Mouse (Mus musculus) heart, adult 2 months (tissue): ENCODE results near the gene Pnpo. TPM values are rescaled to one million over a fixed set of nuclear protein-coding genes. Genes with fewer than 3 reads are reported as not detected.

Experiments
- DNase-seq, 2 experiments: peaks; one replicate each; pipeline ENCODE4 v3.0.0; 2021
- H3K27ac ChIP-seq: fragments of 200-600 bp; 2 replicates; pipeline ENCODE4 v1.8.1; 2022
- H3K27me3 ChIP-seq: fragments of 200-500 bp; 2 replicates; pipeline ENCODE4 v1.6.1; 2012; ENCODE audit warnings: mild to moderate bottlenecking, low read length, inconsistent platforms, mixed read lengths; ENCODE audit not compliant: control insufficient read depth, insufficient read depth
- H3K36me3 ChIP-seq: fragments of 200-500 bp; 2 replicates; pipeline ENCODE4 v1.6.1; 2012; ENCODE audit warnings: low read length, inconsistent platforms; ENCODE audit not compliant: control insufficient read depth, insufficient read depth
- H3K4me1 ChIP-seq: fragments of 200-500 bp; 2 replicates; pipeline ENCODE4 v1.6.1; 2011; ENCODE audit warnings: low read length; ENCODE audit not compliant: control insufficient read depth, insufficient read depth
- H3K4me3 ChIP-seq: fragments of 200-600 bp; 2 replicates; pipeline ENCODE4 v1.8.1; 2022
- H3K79me2 ChIP-seq: fragments of 200-500 bp; replicated peaks from 2 replicates; pipeline ENCODE4 v1.6.1; 2012; ENCODE audit warnings: mild to moderate bottlenecking, inconsistent platforms, low read length, moderate library complexity, mixed read lengths; ENCODE audit not compliant: control insufficient read depth, insufficient read depth
- H3K9ac ChIP-seq: fragments of 200-500 bp; 2 replicates; pipeline ENCODE4 v1.6.1; 2012; ENCODE audit warnings: low read depth, mild to moderate bottlenecking, control low read depth, inconsistent platforms, low read length, mixed read lengths
- CTCF ChIP-seq: fragments of 200-600 bp; IDR thresholded peaks from 2 replicates; pipeline ENCODE4 v1.8.1; 2022; ENCODE audit warnings: antibody characterized with exemption, mild to moderate bottlenecking, moderate library complexity
- EP300 ChIP-seq: fragments of 200-500 bp; IDR thresholded peaks from 2 replicates; pipeline ENCODE4 v1.6.1; 2011; ENCODE audit warnings: low read depth, low read length, control low read depth; ENCODE audit not compliant: insufficient read depth
- POLR2A ChIP-seq: fragments of 200-500 bp; IDR thresholded peaks from 2 replicates; pipeline ENCODE4 v1.6.1; 2011; ENCODE audit warnings: mild to moderate bottlenecking, low read depth, low read length, control low read depth; ENCODE audit not compliant: insufficient read depth
- WGBS: fragments of 180-500 bp; shearing (Covaris S2); methylation state at CpG from one replicate; pipeline ENCODE4 v1.1.7; 2018; 5-methylcytosine and 5-hydroxymethylcytosine counted together
- intact Hi-C: fragments of 180-260 bp; cut with DNase I; formaldehyde crosslinking; loops from one replicate; pipeline ENCODE4 v1.15.1; 2025
- polyA plus RNA-seq: library from polyadenylated mRNA; depleted of rRNA; stranded (reverse); fragments of >200 nt; gene quantifications from 2 replicates; pipeline ENCODE4 v1.2.3, GENCODE M21; 2012
- total RNA-seq, 2 experiments: library from RNA; stranded (reverse); gene quantifications; 2 replicates each; pipeline ENCODE4 v1.2.3; 2021

The Pnpo gene
- total and polyA plus RNA-seq, 3 experiments: 12.9 to 22.0 (median 13.0) TPM

DNA sequence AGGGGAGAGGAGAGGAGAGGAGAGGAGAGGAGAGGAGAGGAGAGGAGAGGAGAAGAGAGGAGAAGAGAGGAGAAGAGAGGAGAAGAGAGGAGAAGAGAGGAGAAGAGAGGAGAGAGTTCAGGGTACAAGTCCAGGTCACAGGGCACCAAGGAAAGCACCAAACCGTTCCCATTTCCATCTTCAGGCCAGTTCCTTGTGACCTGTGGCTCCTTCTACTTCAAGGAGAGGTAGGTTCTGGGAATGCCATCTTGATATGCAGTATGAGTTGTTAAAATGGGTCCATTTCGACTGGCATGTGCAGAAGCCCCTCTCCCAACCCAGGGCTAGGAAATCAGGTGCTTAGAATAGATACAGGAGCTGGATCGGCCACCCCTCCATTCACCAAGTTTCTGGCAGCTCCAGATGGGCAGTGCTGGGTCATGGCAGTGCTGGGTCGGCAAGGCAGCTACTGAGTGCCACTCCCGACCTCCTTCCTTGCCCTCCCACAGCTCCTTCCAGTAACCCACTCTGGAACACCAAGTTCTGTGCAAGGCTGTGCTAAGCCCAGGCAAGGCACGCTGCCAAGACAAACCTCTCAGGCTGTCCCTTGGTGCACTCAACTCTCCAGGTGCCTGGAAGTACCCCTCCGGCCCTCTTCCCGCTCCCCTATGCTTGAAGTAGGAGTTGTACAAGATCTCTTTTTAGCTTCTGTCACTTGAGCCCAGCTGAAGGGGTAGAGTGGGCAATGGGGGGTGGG, 12.3 kb downstream of the Pnpo start:
- Histone ChIP-seq H3K9ac (no peak overlapping the region), H3K36me3 (no peaks in the 10 kb centered on the region), H3K4me3 (no peak overlapping the region), H3K27ac (no peak overlapping the region), H3K4me1 (peaks cover 2% of the 10 kb centered on the region; the same call in 1 of the 2 replicates), H3K79me2 (no peaks in the 10 kb centered on the region), H3K27me3 (peaks cover 3% of the 10 kb centered on the region; the same call in 1 of the 2 replicates)
- WGBS: 42% methylated on average over 8 of the region's 8 CpGs
- intact Hi-C loops: no loop called here
- TF ChIP-seq CTCF (no peak), POLR2A (no peak), EP300 (no peak)
- DNase-seq: peak in 1 of 2 experiments; percentile 44

DNA sequence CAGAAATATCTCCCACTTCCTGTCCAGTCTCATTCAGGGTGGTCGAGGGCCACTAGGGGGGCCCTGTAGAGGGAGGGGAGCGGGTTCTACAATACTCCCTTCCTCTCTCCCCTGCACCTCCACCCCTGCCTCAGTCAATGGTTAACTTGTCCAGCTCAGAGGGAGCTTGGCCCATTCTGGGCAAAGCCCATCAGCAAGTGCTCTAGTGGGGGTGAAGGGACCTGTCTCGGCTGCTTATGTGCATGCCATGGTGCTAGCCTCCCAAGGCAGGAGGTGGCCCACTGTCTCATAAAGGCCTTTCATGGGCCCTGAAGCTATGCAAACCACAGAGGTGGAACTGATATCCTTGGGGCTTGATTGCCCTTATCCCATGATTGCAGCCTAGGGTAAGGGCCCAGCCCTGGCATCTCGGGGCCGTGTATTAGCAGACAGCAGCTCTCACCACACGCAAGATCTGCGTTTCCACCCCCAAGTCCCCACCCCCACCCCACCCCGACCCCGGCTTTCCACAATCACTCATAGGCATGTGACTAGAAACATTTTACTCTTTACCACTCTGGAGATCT, 13.9 kb downstream of the Pnpo start:
- TF ChIP-seq POLR2A (no peak), CTCF (no peak), EP300 (no peak)
- Histone ChIP-seq H3K79me2 (no peaks in the 10 kb centered on the region), H3K27me3 (peaks cover 3% of the 10 kb centered on the region; the same call in 1 of the 2 replicates), H3K27ac (no peak overlapping the region), H3K36me3 (no peaks in the 10 kb centered on the region), H3K4me1 (peaks cover 2% of the 10 kb centered on the region; the same call in 1 of the 2 replicates), H3K4me3 (no peak overlapping the region), H3K9ac (no peak overlapping the region)
- no peak for DNase-seq
- intact Hi-C loops: no loop called here
- 64% methylated on average over 9 of the region's 9 CpGs for WGBS

DNA sequence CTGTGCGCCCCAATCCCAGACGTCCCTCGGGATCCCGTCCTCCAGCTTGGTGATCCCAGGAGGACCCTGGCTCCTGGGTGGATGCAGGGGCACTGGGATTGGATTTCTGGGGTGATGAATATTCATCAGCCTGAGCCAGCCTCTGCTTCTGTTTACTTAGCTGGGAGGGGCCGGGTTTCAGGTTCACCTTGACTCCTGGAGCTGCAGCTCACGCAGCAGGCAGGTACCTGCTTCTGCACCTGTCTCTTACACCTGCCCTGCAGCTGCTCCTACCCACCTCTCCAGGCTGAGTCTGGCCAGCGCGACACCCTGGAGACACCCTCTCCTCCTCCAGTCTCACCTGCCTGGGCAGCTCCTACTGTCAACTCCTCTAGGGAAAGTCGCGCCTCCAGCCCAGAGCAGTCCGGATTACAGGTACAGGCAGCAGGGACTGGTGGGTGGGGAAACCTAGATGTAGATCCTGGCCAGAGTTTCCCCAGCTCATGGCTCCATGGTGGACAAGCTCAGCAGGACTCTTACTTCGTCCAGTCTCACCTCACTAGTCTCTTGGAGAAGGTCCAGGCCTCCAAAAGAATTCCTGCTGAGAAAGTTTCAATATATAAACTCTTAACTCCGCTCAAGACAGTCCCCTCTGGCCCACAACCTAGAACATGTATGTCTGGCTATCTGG, 14.6 kb downstream of the Pnpo start:
- Histone ChIP-seq H3K27ac (no peak overlapping the region), H3K4me3 (no peak overlapping the region), H3K27me3 (peaks cover 3% of the 10 kb centered on the region; the same call in 1 of the 2 replicates), H3K9ac (no peak overlapping the region), H3K4me1 (peaks cover 2% of the 10 kb centered on the region; the same call in 1 of the 2 replicates), H3K36me3 (no peaks in the 10 kb centered on the region), H3K79me2 (no peaks in the 10 kb centered on the region)
- WGBS: 25% methylated on average over 13 of the region's 13 CpGs
- no peak for DNase-seq
- TF ChIP-seq CTCF (no peak), EP300 (no peak), POLR2A (no peak)
- intact Hi-C loops: no loop called here

DNA sequence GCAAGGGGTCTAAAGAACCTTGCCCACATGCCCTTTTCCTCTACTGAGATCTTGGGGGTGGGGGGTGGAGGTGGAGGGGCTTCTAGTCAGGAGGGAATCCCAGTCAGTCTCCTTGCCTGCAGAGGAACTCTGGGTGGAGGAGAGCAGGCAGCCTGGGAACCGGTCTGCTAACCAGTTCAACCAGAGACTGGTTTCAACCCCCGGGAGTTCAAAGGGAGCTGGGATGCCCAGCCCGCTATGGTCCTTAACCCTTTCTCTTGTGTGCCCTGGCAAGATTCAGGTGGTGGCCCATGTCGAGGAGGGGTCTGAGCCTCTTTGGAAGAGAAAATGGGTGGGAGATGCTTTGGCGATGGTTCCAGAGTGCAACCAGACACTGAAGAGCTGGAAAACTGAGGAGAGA, 15.1 kb downstream of the Pnpo start:
- Histone ChIP-seq H3K4me1 (no peaks in the 10 kb centered on the region), H3K27me3 (peaks cover 3% of the 10 kb centered on the region; the same call in 1 of the 2 replicates), H3K9ac (no peak overlapping the region), H3K4me3 (no peak overlapping the region), H3K79me2 (no peaks in the 10 kb centered on the region), H3K27ac (no peak overlapping the region), H3K36me3 (no peaks in the 10 kb centered on the region)
- DNase-seq: no peak
- intact Hi-C loops: no loop called here
- 9% methylated on average over 5 of the region's 5 CpGs for WGBS
- TF ChIP-seq CTCF: no peak
- no peak for TF ChIP-seq POLR2A
- no peak for TF ChIP-seq EP300

DNA sequence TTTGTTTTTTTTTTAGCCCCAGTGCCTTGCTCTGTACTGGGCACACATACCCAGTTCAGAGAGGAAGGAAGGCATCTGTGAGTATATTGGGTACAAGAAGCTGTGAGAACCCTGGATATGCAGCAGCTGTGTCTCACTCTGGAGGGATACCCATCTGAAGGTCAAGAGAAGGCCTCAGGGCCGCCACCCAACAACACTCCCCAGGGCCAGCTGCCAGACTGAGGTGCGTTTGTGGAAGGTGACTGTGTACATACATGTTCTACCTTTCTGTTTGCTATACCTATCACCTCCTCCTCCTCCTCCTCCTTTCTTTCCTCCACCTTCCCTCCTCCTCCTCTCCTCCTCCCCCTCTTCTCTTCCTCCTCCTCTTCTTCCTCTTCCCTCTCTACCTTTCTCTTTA, 15.7 kb downstream of the Pnpo start, which contains the start of gene Prr15l:
Gene Prr15l (plus strand): TSS at position 17 of the 400 bp plus-strand sequence.
- Histone ChIP-seq H3K79me2 (no peaks in the 10 kb centered on the region), H3K27ac (no peak within 1 kb of the TSS), H3K4me3 (no peak within 1 kb of the TSS), H3K27me3 (peaks cover 3% of the 10 kb centered on the region; the same call in 1 of the 2 replicates), H3K9ac (no peak within 1 kb of the TSS), H3K36me3 (no peaks in the 10 kb centered on the region), H3K4me1 (no peaks in the 10 kb centered on the region)
- WGBS: 59% methylated on average over 2 of the region's 2 CpGs
- no peak for TF ChIP-seq CTCF
- no peak for TF ChIP-seq EP300
- TF ChIP-seq POLR2A: no peak
- intact Hi-C loops: no loop called here
- no peak for DNase-seq

DNA sequence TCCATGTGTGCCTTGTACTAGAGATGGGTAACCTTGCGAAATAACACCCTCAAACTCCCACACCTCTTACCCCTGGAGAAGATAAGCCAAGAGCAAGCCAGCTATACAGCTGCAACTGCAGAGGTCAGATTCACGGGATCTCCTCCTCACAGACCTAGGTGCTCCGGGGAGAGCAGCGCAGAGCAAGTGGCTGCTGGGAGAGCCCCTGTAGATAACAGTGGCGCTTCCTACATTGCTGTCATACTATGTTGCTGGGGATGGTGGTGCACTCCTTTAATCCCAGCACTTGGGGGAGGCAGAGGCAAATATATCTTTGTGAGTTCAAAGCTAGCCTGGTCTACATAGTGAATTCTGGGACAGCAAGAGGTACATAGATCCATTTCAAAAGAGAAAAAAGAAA, 17.2 kb downstream of the Pnpo start:
- intact Hi-C loops: no loop called here
- TF ChIP-seq CTCF (no peak), EP300 (no peak), POLR2A (no peak)
- Histone ChIP-seq H3K4me1 (no peaks in the 10 kb centered on the region), H3K36me3 (no peaks in the 10 kb centered on the region), H3K79me2 (no peaks in the 10 kb centered on the region), H3K27ac (no peak overlapping the region), H3K4me3 (no peak overlapping the region), H3K27me3 (peaks cover 3% of the 10 kb centered on the region; the same call in 1 of the 2 replicates), H3K9ac (no peak overlapping the region)
- no peak for DNase-seq
- WGBS: 82% methylated on average over 5 of the region's 5 CpGs
